ENCODE assay signal across 8 mouse cellular contexts in the genomic region with DNA sequence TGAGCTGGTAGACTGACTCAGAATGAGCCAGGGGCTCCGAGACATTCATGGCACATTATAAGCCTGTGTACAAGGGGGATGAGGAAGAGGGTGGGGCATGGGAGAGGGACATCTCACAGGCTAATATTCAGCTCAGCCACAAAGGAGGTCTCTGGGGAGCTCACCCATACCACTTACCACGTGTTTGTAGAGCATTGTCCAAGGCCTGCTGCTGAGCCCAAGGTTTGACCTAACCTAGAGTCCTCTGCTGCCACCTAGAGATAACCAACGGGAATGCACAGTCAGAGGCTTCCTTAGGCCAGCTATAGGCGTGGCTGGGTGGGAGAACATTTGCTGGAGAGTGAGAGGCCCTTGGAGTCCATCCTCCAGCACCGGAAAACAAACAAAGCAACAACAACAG. TPM values are rescaled to one million over a fixed set of nuclear protein-coding genes. Genes with fewer than 3 reads are reported as not detected.
A peak's percentile ranks its signal among the peaks of the same experiment; 100 is the strongest.
DNase-seq lines count a peak whose midpoint lies in the region; ATAC-seq and TF ChIP-seq lines count a peak whose summit lies in the region.

No protein-coding gene starts in this region.

- peak; percentile 57 for ATAC-seq in embryonic facial prominence, embryonic 12.5 days (ENCODE audit: insufficient number of reproducible peaks, insufficient read depth, low FRiP score, low TSS enrichment)
- peak; percentile 68 for ATAC-seq in stomach, embryonic 14.5 days (ENCODE audit: insufficient number of reproducible peaks, insufficient read depth, low FRiP score, low read depth)

- H3K27me3 ChIP-seq in C2C12 (ENCODE audit: control insufficient read depth, insufficient read depth, insufficient read length) (no peaks in the 10 kb centered on the region), myocyte (ENCODE audit: control insufficient read depth, insufficient read depth, insufficient read length) (no peaks in the 10 kb centered on the region)
- H3K27me3 ChIP-seq in embryonic facial prominence, embryonic 12.5 days = peaks cover 8% of the 10 kb centered on the region; the same call in 1 of the 2 replicates
- no peaks in the 10 kb centered on the region for H3K27me3 ChIP-seq in liver, adult 2 months (ENCODE audit: control insufficient read depth, insufficient read depth, low read length)
- 0 out of 2 replicates have a peak, but pooled peaks cover 4% of the 10 kb centered on the region for H3K27me3 ChIP-seq in stomach, embryonic 14.5 days (ENCODE audit: control insufficient read depth, insufficient read depth, low read length)

- whole genome bisulfite sequencing in embryonic facial prominence, embryonic 12.5 days = 22% methylated on average over 5 of the region's 5 CpGs
- 21% methylated on average over 5 of the region's 5 CpGs for WGBS in liver, adult 2 months
- WGBS in stomach, embryonic 14.5 days = 23% methylated on average over 5 of the region's 5 CpGs

- peak; percentile 88 for DNase-seq in adrenal gland, postnatal 14 days
- peak; percentile 85 for DNase-seq in heart, adult 8-10 months (ENCODE audit: low spot score)
- peak; percentile 60 to 87 for DNase-seq in kidney, adult 8-10 months
- peak; percentile 64 for DNase-seq in liver, adult 2 months (ENCODE audit: extremely low read depth, low read depth, low spot score)

- H3K27ac ChIP-seq in embryonic facial prominence, embryonic 12.5 days = no peak overlapping the region
- no peak overlapping the region for H3K27ac ChIP-seq in liver, adult 2 months (replicated peaks; ENCODE audit: insufficient read depth, low read depth, low read length)
- no peak overlapping the region for H3K27ac ChIP-seq in stomach, embryonic 14.5 days (ENCODE audit: low read length)

- no peak overlapping the region for H3K4me2 ChIP-seq in embryonic facial prominence, embryonic 12.5 days (replicated peaks)
- peak overlapping the region; percentile 12 for H3K4me2 ChIP-seq in myocyte (ENCODE audit: low read depth)
- H3K4me2 ChIP-seq in stomach, embryonic 14.5 days (replicated peaks; ENCODE audit: low read depth, low read length) = no peak overlapping the region

- H3K9me3 ChIP-seq in embryonic facial prominence, embryonic 12.5 days = no peaks in the 10 kb centered on the region
- H3K9me3 ChIP-seq in stomach, embryonic 14.5 days (ENCODE audit: control insufficient read depth, low read depth, low read length) = no peaks in the 10 kb centered on the region

- H3K36me3 ChIP-seq in C2C12 (ENCODE audit: control insufficient read depth, insufficient read depth) (no peaks in the 10 kb centered on the region), myocyte (ENCODE audit: control insufficient read depth, insufficient read depth) (no peaks in the 10 kb centered on the region)
- H3K36me3 ChIP-seq in embryonic facial prominence, embryonic 12.5 days = no peaks in the 10 kb centered on the region
- no peaks in the 10 kb centered on the region for H3K36me3 ChIP-seq in liver, adult 2 months (ENCODE audit: control insufficient read depth, insufficient read depth, low read length)
- H3K36me3 ChIP-seq in stomach, embryonic 14.5 days (ENCODE audit: control insufficient read depth, insufficient read depth, low read length) = no peaks in the 10 kb centered on the region

- TF ChIP-seq POLR2A in liver, adult 2 months (IDR thresholded peaks at IDR 0.05; ENCODE audit: extremely low read depth, insufficient read depth, low read length) = no peak
- no peak for TF ChIP-seq POLR2A in myocyte (IDR thresholded peaks at IDR 0.05; ENCODE audit: insufficient read length, low read depth)

- no peaks in the 10 kb centered on the region for H3K79me3 ChIP-seq in C2C12 (ENCODE audit: low read depth)

- H3K4me3 ChIP-seq in C2C12 (ENCODE audit: insufficient read depth, poor library complexity, severe bottlenecking) = no peak overlapping the region
- H3K4me3 ChIP-seq in embryonic facial prominence, embryonic 12.5 days = no peak overlapping the region
- H3K4me3 ChIP-seq in liver, adult 2 months (ENCODE audit: insufficient read depth, low read depth, low read length) = no peak overlapping the region
- H3K4me3 ChIP-seq in myocyte = no peak overlapping the region
- H3K4me3 ChIP-seq in stomach, embryonic 14.5 days (ENCODE audit: low read depth, low read length) = no peak overlapping the region

- H3K79me2 ChIP-seq in C2C12 (ENCODE audit: control insufficient read depth, insufficient read depth) (no peaks in the 10 kb centered on the region), myocyte (ENCODE audit: control insufficient read depth, insufficient read depth) (no peaks in the 10 kb centered on the region)
- no peaks in the 10 kb centered on the region for H3K79me2 ChIP-seq in liver, adult 2 months (ENCODE audit: control insufficient read depth, insufficient read depth, low read length)

- TF ChIP-seq CTCF in C2C12 (IDR thresholded peaks at IDR 0.05; ENCODE audit: control insufficient read depth, insufficient read depth, insufficient read length) = peak; percentile 71
- peak; percentile 84 for TF ChIP-seq CTCF in liver, adult 2 months (IDR thresholded peaks at IDR 0.05; ENCODE audit: low read depth, low read length)

- peaks cover 5% of the 10 kb centered on the region; the same call in 1 of the 2 replicates for H3K4me1 ChIP-seq in embryonic facial prominence, embryonic 12.5 days
- no peaks in the 10 kb centered on the region for H3K4me1 ChIP-seq in liver, adult 2 months (ENCODE audit: control insufficient read depth, insufficient read depth, low read length)
- no peaks in the 10 kb centered on the region for H3K4me1 ChIP-seq in stomach, embryonic 14.5 days (ENCODE audit: control insufficient read depth, insufficient read depth, low read length)

- H3K9ac ChIP-seq in embryonic facial prominence, embryonic 12.5 days = no peak overlapping the region
- no peak overlapping the region for H3K9ac ChIP-seq in liver, adult 2 months (ENCODE audit: low read depth, low read length)
- no peak overlapping the region for H3K9ac ChIP-seq in stomach, embryonic 14.5 days (replicated peaks; ENCODE audit: low read depth, low read length)

- no peak overlapping the region for H3ac ChIP-seq in C2C12 (ENCODE audit: control insufficient read depth, insufficient read length, low read depth)
- no peak overlapping the region for H3ac ChIP-seq in myocyte (ENCODE audit: control insufficient read depth, insufficient read length)

TF ChIP-seq in C2C12, 6 proteins besides CTCF, POLR2A, EP300 and RAD21:
- TF ChIP-seq MYOD1 (IDR thresholded peaks at IDR 0.05; ENCODE audit: control insufficient read depth, insufficient read length, low read depth) = peak; percentile 63
- TF ChIP-seq MAX (IDR thresholded peaks at IDR 0.05) = peak; percentile 91
- TF ChIP-seq USF1 (IDR thresholded peaks at IDR 0.05; ENCODE audit: low read depth) = peak; percentile 51
- no peak for TF ChIP-seq CEBPB (IDR thresholded peaks at IDR 0.05; ENCODE audit: low read depth)
- TF ChIP-seq FOSL1 (IDR thresholded peaks at IDR 0.05; ENCODE audit: insufficient read depth, low read length, poor library complexity, severe bottlenecking) = no peak
- no peak for TF ChIP-seq MYOG (IDR thresholded peaks at IDR 0.05; ENCODE audit: control insufficient read depth, extremely low read depth, insufficient read length)

TF ChIP-seq in myocyte, 11 proteins besides CTCF, POLR2A, EP300 and RAD21:
- TF ChIP-seq MYOD1 (IDR thresholded peaks at IDR 0.05; ENCODE audit: control insufficient read depth in 1 of 3, insufficient read length in 2 of 3, low read depth in 2 of 3) = no peak
- TF ChIP-seq REST (IDR thresholded peaks at IDR 0.05; ENCODE audit: insufficient read depth, insufficient read length) = no peak
- TF ChIP-seq USF1 (IDR thresholded peaks at IDR 0.05; ENCODE audit: low read depth) = peak; percentile 28
- TF ChIP-seq MAX (IDR thresholded peaks at IDR 0.05; ENCODE audit: low read depth) = no peak

RNA-seq across cellular contexts. Expression of a gene that starts 36.9 kb away (rescaled TPM):
- 13.4 TPM for polyA plus RNA-seq in C2C12 (2012; fragmentation: generic; extraction: Trizol)
- total RNA-seq in adrenal gland, postnatal 14 days (2021) = 37.2 and 42.1 TPM in 2 replicates
- polyA plus RNA-seq in embryonic facial prominence, embryonic 12.5 days (2016; fragmentation: Nextera tagmentation; extraction: Ambion mirVana) = 57.0 and 61.1 TPM in 2 replicates
- 10 to 100 TPM; 12.1 to 18.4 (median 16.2) TPM for total RNA-seq in heart, adult 8-10 months (2022)
- 20.0 and 21.9 TPM in 2 replicates for total RNA-seq in liver, adult 2 months (2014; rRNA removed)
- polyA plus RNA-seq in liver, adult 2 months (2012; rRNA removed) = 13.4 and 13.7 TPM in 2 replicates
- polyA plus RNA-seq in myocyte (2012; fragmentation: generic; extraction: Trizol) = 11.0 TPM
- 53.5 and 55.2 TPM in 2 replicates for polyA plus RNA-seq in stomach, embryonic 14.5 days (2014; fragmentation: Nextera tagmentation; extraction: Ambion mirVana)

RNA-seq across cellular contexts. Expression of a gene that starts 49.5 kb away (rescaled TPM):
- polyA plus RNA-seq in C2C12 (2012; fragmentation: generic; extraction: Trizol) (0.18 TPM), myocyte (2012; fragmentation: generic; extraction: Trizol) (0.62 TPM)
- 0.52 and 3.2 TPM in 2 replicates for total RNA-seq in adrenal gland, postnatal 14 days (2021)
- 0.29 and 0.34 TPM in 2 replicates for polyA plus RNA-seq in embryonic facial prominence, embryonic 12.5 days (2016; fragmentation: Nextera tagmentation; extraction: Ambion mirVana)
- not detected for total RNA-seq in heart, adult 8-10 months (2022)
- 1.5 and 2.8 TPM in 2 replicates for total RNA-seq in liver, adult 2 months (2014; rRNA removed)
- 6.7 and 13.2 TPM in 2 replicates for polyA plus RNA-seq in liver, adult 2 months (2012; rRNA removed)
- polyA plus RNA-seq in stomach, embryonic 14.5 days (2014; fragmentation: Nextera tagmentation; extraction: Ambion mirVana) = 0.54 and 0.94 TPM in 2 replicates
